Mouse (Mus musculus): ENCODE data around the gene Vsig4. TPM values are rescaled to one million over a fixed set of nuclear protein-coding genes. Genes with fewer than 3 reads are reported as not detected.
"Not testable (repeated sequence)": the region's sequence is repeated elsewhere in the genome, so short reads cannot be mapped to it uniquely, and the experiment has no call there.

The Vsig4 gene
- total and polyA plus RNA-seq, 2 experiments from 2014 or later = 0.50 to 0.72 TPM

- ATAC-seq (ENCODE audit: insufficient read depth, low read depth) = no peak
- Histone ChIP-seq H3K4me1 (ENCODE audit: control insufficient read depth, insufficient read depth) (no peaks in the 10 kb centered on the region), H3K4me3 (ENCODE audit: low read depth, low read length) (no peak overlapping the region), H3K27me3 (ENCODE audit: control insufficient read depth, insufficient read depth, low read length) (no peaks in the 10 kb centered on the region), H3K4me2 (ENCODE audit: low read depth, low read length) (no peak overlapping the region), H3K27ac (ENCODE audit: low read depth) (no peak overlapping the region), H3K36me3 (replicated peaks; ENCODE audit: control insufficient read depth, insufficient read depth, low read length) (no peaks in the 10 kb centered on the region), H3K9ac (replicated peaks; ENCODE audit: low read depth, low read length) (no peak overlapping the region), H3K9me3 (replicated peaks; ENCODE audit: control insufficient read depth, low read length) (no peaks in the 10 kb centered on the region)
- 43% methylated on average over 1 of the region's 1 CpGs for WGBS
- TF ChIP-seq CTCF (IDR thresholded peaks at IDR 0.05; ENCODE audit: low read depth) = no peak
- no peak for TF ChIP-seq EP300 (IDR thresholded peaks at IDR 0.05; ENCODE audit: low read depth)
- no peak for DNase-seq (ENCODE audit: low spot score)
Observed at GRCm38 (mm10) chrX:96235775-96236174, 57.5 kb downstream of the Vsig4 start.

GRCm38 (mm10) chrX:96227030-96227429, 66.2 kb downstream of the Vsig4 start:
- H3K4me1 ChIP-seq (ENCODE audit: control insufficient read depth, insufficient read depth) = no peaks in the 10 kb centered on the region
- ATAC-seq (ENCODE audit: insufficient read depth, low read depth) = no peak

DNA sequence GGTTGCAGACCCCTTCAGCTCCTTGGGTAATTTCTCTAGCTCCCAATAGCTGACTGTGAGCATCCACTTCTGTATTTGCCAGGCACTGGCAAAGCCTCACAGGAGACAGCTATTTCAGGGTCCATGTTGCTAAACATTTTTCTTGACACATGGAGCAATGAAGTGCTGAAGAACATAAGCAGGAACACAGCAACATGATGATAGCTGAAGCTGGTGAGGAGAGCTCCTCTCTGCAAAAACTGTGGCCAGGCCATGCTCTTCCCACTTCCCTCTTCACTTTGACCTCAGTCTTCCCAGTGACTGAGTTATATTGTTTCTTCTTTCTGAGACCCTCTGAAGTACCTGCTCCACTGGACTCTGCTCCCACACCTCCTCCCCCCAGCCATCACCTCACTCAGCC, 67.8 kb downstream of the Vsig4 start:
- Histone ChIP-seq H3K4me2 (ENCODE audit: low read depth, low read length) (no peak overlapping the region), H3K9me3 (replicated peaks; ENCODE audit: control insufficient read depth, low read length) (no peaks in the 10 kb centered on the region), H3K36me3 (replicated peaks; ENCODE audit: control insufficient read depth, insufficient read depth, low read length) (no peaks in the 10 kb centered on the region), H3K4me3 (ENCODE audit: low read depth, low read length) (no peak overlapping the region), H3K9ac (replicated peaks; ENCODE audit: low read depth, low read length) (no peak overlapping the region), H3K27ac (ENCODE audit: low read depth) (no peak overlapping the region), H3K4me1 (ENCODE audit: control insufficient read depth, insufficient read depth) (no peaks in the 10 kb centered on the region), H3K27me3 (ENCODE audit: control insufficient read depth, insufficient read depth, low read length) (no peaks in the 10 kb centered on the region)
- no peak for TF ChIP-seq CTCF (IDR thresholded peaks at IDR 0.05; ENCODE audit: low read depth)
- DNase-seq (ENCODE audit: low spot score) (no peak), ATAC-seq (ENCODE audit: insufficient read depth, low read depth) (no peak)

More at GRCm38 (mm10) chrX:96227030-96227429, 66.2 kb downstream of the Vsig4 start:
- no peaks in the 10 kb centered on the region for H3K9me3 ChIP-seq (replicated peaks; ENCODE audit: control insufficient read depth, low read length)
- no peak overlapping the region for H3K4me2 ChIP-seq (ENCODE audit: low read depth, low read length)
- H3K9ac ChIP-seq (replicated peaks; ENCODE audit: low read depth, low read length) = no peak overlapping the region
- TF ChIP-seq CTCF (IDR thresholded peaks at IDR 0.05; ENCODE audit: low read depth) = no peak
- H3K4me3 ChIP-seq (ENCODE audit: low read depth, low read length) = no peak overlapping the region
- H3K27me3 ChIP-seq (ENCODE audit: control insufficient read depth, insufficient read depth, low read length) = no peaks in the 10 kb centered on the region
- no peak for DNase-seq (ENCODE audit: low spot score)
- no peaks in the 10 kb centered on the region for H3K36me3 ChIP-seq (replicated peaks; ENCODE audit: control insufficient read depth, insufficient read depth, low read length)
- no peak overlapping the region for H3K27ac ChIP-seq (ENCODE audit: low read depth)

GRCm38 (mm10) chrX:96224210-96224609, 69.0 kb downstream of the Vsig4 start:
- Histone ChIP-seq H3K4me3 (ENCODE audit: low read depth, low read length) (no peak overlapping the region), H3K9ac (replicated peaks; ENCODE audit: low read depth, low read length) (no peak overlapping the region), H3K27ac (ENCODE audit: low read depth) (no peak overlapping the region), H3K9me3 (replicated peaks; ENCODE audit: control insufficient read depth, low read length) (no peaks in the 10 kb centered on the region), H3K4me1 (ENCODE audit: control insufficient read depth, insufficient read depth) (no peaks in the 10 kb centered on the region), H3K27me3 (ENCODE audit: control insufficient read depth, insufficient read depth, low read length) (no peaks in the 10 kb centered on the region), H3K36me3 (replicated peaks; ENCODE audit: control insufficient read depth, insufficient read depth, low read length) (no peaks in the 10 kb centered on the region), H3K4me2 (ENCODE audit: low read depth, low read length) (no peak overlapping the region)
- ATAC-seq (ENCODE audit: insufficient read depth, low read depth) (no peak), DNase-seq (ENCODE audit: low spot score) (no peak)
- WGBS = 73% methylated on average over 6 of the region's 6 CpGs
- TF ChIP-seq CTCF (IDR thresholded peaks at IDR 0.05; ENCODE audit: low read depth) = no peak
- TF ChIP-seq EP300 (IDR thresholded peaks at IDR 0.05; ENCODE audit: low read depth) = no peak

- Histone ChIP-seq H3K27me3 (ENCODE audit: control insufficient read depth, insufficient read depth, low read length) (no peaks in the 10 kb centered on the region), H3K4me3 (ENCODE audit: low read depth, low read length) (no peak overlapping the region), H3K36me3 (replicated peaks; ENCODE audit: control insufficient read depth, insufficient read depth, low read length) (no peaks in the 10 kb centered on the region), H3K27ac (ENCODE audit: low read depth) (no peak overlapping the region), H3K9me3 (replicated peaks; ENCODE audit: control insufficient read depth, low read length) (no peaks in the 10 kb centered on the region), H3K4me2 (ENCODE audit: low read depth, low read length) (no peak overlapping the region), H3K9ac (replicated peaks; ENCODE audit: low read depth, low read length) (no peak overlapping the region), H3K4me1 (ENCODE audit: control insufficient read depth, insufficient read depth) (no peaks in the 10 kb centered on the region)
- no peak for ATAC-seq (ENCODE audit: insufficient read depth, low read depth)
- 22% methylated on average over 1 of the region's 1 CpGs for WGBS
- no peak for DNase-seq (ENCODE audit: low spot score)
- TF ChIP-seq CTCF (IDR thresholded peaks at IDR 0.05; ENCODE audit: low read depth) (no peak), EP300 (IDR thresholded peaks at IDR 0.05; ENCODE audit: low read depth) (no peak)
Observed at GRCm38 (mm10) chrX:96218088-96218487, 75.2 kb downstream of the Vsig4 start.

DNA sequence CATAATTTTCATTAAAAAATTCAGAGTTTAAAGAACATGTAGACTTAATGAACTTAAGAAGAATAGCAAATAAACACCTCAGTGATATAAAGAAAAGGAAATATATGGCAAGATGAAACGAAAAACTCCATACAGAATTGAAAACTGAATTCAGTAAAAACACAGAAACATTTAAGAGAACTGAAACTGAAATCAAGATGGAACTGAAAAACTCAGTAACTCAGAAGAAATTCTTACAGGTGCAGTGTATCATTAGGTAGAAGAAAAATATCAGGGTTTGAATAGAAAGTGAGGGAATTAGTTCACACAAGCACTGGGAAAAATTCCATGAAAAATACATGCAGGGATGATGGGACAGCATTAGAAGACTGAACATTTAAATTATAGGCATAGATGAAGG, 86.4 kb downstream of the Vsig4 start:
- Histone ChIP-seq H3K27ac (ENCODE audit: low read depth) (no peak overlapping the region), H3K4me3 (ENCODE audit: low read depth, low read length) (no peak overlapping the region), H3K9ac (replicated peaks; ENCODE audit: low read depth, low read length) (no peak overlapping the region), H3K27me3 (ENCODE audit: control insufficient read depth, insufficient read depth, low read length) (no peaks in the 10 kb centered on the region), H3K4me2 (ENCODE audit: low read depth, low read length) (no peak overlapping the region), H3K4me1 (ENCODE audit: control insufficient read depth, insufficient read depth) (no peaks in the 10 kb centered on the region), H3K36me3 (replicated peaks; ENCODE audit: control insufficient read depth, insufficient read depth, low read length) (no peaks in the 10 kb centered on the region), H3K9me3 (replicated peaks; ENCODE audit: control insufficient read depth, low read length) (no peaks in the 10 kb centered on the region)
- DNase-seq (ENCODE audit: low spot score) (no peak), ATAC-seq (ENCODE audit: insufficient read depth, low read depth) (no peak)
- WGBS = 41% methylated on average over 1 of the region's 1 CpGs
- TF ChIP-seq CTCF (IDR thresholded peaks at IDR 0.05; ENCODE audit: low read depth) (no peak), EP300 (IDR thresholded peaks at IDR 0.05; ENCODE audit: low read depth) (no peak)

DNA sequence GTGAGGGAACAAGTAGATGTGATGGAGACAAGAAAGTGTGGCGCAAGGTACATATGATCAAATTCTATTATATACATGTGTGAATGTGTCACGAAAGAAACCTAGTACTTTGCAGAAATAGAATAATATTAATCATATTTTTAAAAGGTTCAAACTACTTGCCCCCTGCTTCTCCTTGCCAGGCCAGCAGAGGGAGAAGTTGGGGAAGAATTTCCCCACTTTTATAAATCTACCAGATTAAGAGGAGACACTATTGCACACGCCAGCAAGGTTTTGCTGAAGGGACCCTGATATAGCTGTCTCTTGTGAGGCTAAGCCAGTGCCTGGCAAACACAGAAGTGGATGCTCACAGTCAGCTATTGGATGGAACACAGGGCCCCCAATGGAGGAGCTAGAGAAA, 88.1 kb downstream of the Vsig4 start:
- not testable (repeated sequence) for H3K27me3 ChIP-seq (ENCODE audit: control insufficient read depth, insufficient read depth, low read length); H3K4me1 ChIP-seq (ENCODE audit: control insufficient read depth, insufficient read depth); H3K9ac ChIP-seq (replicated peaks; ENCODE audit: low read depth, low read length); H3K9me3 ChIP-seq (replicated peaks; ENCODE audit: control insufficient read depth, low read length); DNase-seq (ENCODE audit: low spot score); H3K4me3 ChIP-seq (ENCODE audit: low read depth, low read length); H3K27ac ChIP-seq (ENCODE audit: low read depth); H3K4me2 ChIP-seq (ENCODE audit: low read depth, low read length); ATAC-seq (ENCODE audit: insufficient read depth, low read depth); H3K36me3 ChIP-seq (replicated peaks; ENCODE audit: control insufficient read depth, insufficient read depth, low read length)
- 74% methylated on average over 3 of the region's 3 CpGs for WGBS
